Mouse (Mus musculus) CH12.LX (cell line): ENCODE data around the gene C130050O18Rik. TPM values are rescaled to one million over a fixed set of nuclear protein-coding genes. Genes with fewer than 3 reads are reported as not detected.

ENCODE experiments used
- DNase-seq: peaks from one replicate; pipeline ENCODE4 v3.0.0-alpha.2; 2013; ENCODE audit errors: extremely low read depth
- H3K27ac ChIP-seq: 2 replicates; pipeline ENCODE4 v1.5.1; 2012; ENCODE audit warnings: low read depth, mild to moderate bottlenecking, control low read depth, moderate library complexity; ENCODE audit not compliant: insufficient read depth
- H3K27me3 ChIP-seq: replicated peaks from 2 replicates; pipeline ENCODE3; 2012; ENCODE audit warnings: inconsistent platforms
- H3K36me3 ChIP-seq, 2 experiments: replicated peaks in 1 of 2; 2 replicates each; pipeline versions ENCODE3 to v1.6.1; 2012; ENCODE audit warnings: inconsistent platforms in 1 of 2, low read length in 1 of 2, mild to moderate bottlenecking in 1 of 2, mixed read lengths in 1 of 2, moderate library complexity in 1 of 2; ENCODE audit not compliant: control insufficient read depth in 1 of 2, insufficient read depth in 1 of 2
- H3K4me1 ChIP-seq, 2 experiments: 2 replicates each; pipeline ENCODE4 v1.6.1; 2012; ENCODE audit warnings: inconsistent platforms in 1 of 2, moderate library complexity in 1 of 2; ENCODE audit not compliant: insufficient read depth in 2 of 2, control insufficient read depth in 1 of 2
- H3K4me2 ChIP-seq: 2 replicates; pipeline ENCODE4 v1.6.1; 2012; ENCODE audit warnings: low read depth, mild to moderate bottlenecking, control low read depth; ENCODE audit not compliant: poor library complexity, insufficient read depth, severe bottlenecking
- H3K4me3 ChIP-seq, 3 experiments: fragments of 150-350 bp in 1 of 3; sonication (generic) in 1 of 3; replicated peaks in 1 of 3; 2 replicates each; pipeline versions ENCODE3 to v1.5.1; 2011 to 2012; ENCODE audit warnings: low read depth in 2 of 3, low read length in 2 of 3, mild to moderate bottlenecking in 2 of 3, moderate library complexity in 2 of 3, control low read depth in 1 of 3, improper control_type of control experiment in 1 of 3, inconsistent platforms in 1 of 3, mixed read lengths in 1 of 3; ENCODE audit not compliant: poor library complexity in 1 of 3
- H3K79me2 ChIP-seq: replicated peaks from 2 replicates; pipeline ENCODE4 v1.6.1; 2012; ENCODE audit warnings: mild to moderate bottlenecking, moderate library complexity; ENCODE audit not compliant: control insufficient read depth, poor library complexity, insufficient read depth, severe bottlenecking; ENCODE audit errors: extremely low read depth
- H3K9ac ChIP-seq: 2 replicates; pipeline ENCODE4 v1.6.1; 2012; ENCODE audit warnings: low read depth, mild to moderate bottlenecking, control low read depth, moderate library complexity; ENCODE audit not compliant: insufficient read depth
- H3K9me3 ChIP-seq: replicated peaks from 2 replicates; pipeline ENCODE3; 2012; ENCODE audit warnings: low read length, inconsistent platforms, mixed read lengths
- BHLHE40 ChIP-seq: IDR thresholded peaks from 2 replicates; pipeline ENCODE4 v1.6.1; 2011; ENCODE audit warnings: mild to moderate bottlenecking, low read depth, low read length, improper control_type of control experiment
- CHD1 ChIP-seq: IDR thresholded peaks from 2 replicates; pipeline ENCODE4 v1.6.1; 2012; ENCODE audit warnings: low read depth, low read length, improper control_type of control experiment, inconsistent platforms
- CHD2 ChIP-seq: IDR thresholded peaks from 2 replicates; pipeline ENCODE4 v1.6.1; 2011; ENCODE audit warnings: low read length, improper control_type of control experiment
- E2F4 ChIP-seq: IDR thresholded peaks from 2 replicates; pipeline ENCODE4 v1.6.1; 2011; ENCODE audit warnings: low read depth, low read length, improper control_type of control experiment; ENCODE audit not compliant: insufficient replicate concordance
- ELF1 ChIP-seq: IDR thresholded peaks from 2 replicates; pipeline ENCODE4 v1.6.1; 2014; ENCODE audit warnings: low read depth, mild to moderate bottlenecking, inconsistent platforms, low read length, improper control_type of control experiment
- EP300 ChIP-seq: IDR thresholded peaks from 2 replicates; pipeline ENCODE4 v1.6.1; 2011; ENCODE audit warnings: low read length, improper control_type of control experiment
- HCFC1 ChIP-seq: IDR thresholded peaks from 2 replicates; pipeline ENCODE4 v1.6.1; 2012; ENCODE audit warnings: low read depth, mild to moderate bottlenecking, inconsistent platforms, low read length, improper control_type of control experiment
- IRF4 ChIP-seq: IDR thresholded peaks from 2 replicates; pipeline ENCODE4 v1.6.1; 2014; ENCODE audit warnings: low read depth, mild to moderate bottlenecking, inconsistent platforms, low read length, improper control_type of control experiment
- JUN ChIP-seq: IDR thresholded peaks from 2 replicates; pipeline ENCODE4 v1.6.1; 2011; ENCODE audit warnings: low read depth, mild to moderate bottlenecking, low read length, improper control_type of control experiment, moderate library complexity; ENCODE audit not compliant: insufficient read depth
- KAT2A ChIP-seq: IDR thresholded peaks from 2 replicates; pipeline ENCODE4 v1.6.1; 2012; ENCODE audit warnings: low read length, improper control_type of control experiment, inconsistent platforms; ENCODE audit not compliant: insufficient replicate concordance
- MAFK ChIP-seq: IDR thresholded peaks from 2 replicates; pipeline ENCODE4 v1.6.1; 2011; ENCODE audit warnings: low read length, improper control_type of control experiment; ENCODE audit not compliant: insufficient replicate concordance
- MAZ ChIP-seq: IDR thresholded peaks from 2 replicates; pipeline ENCODE4 v1.6.1; 2012; ENCODE audit warnings: low read depth, mild to moderate bottlenecking, inconsistent platforms, low read length, improper control_type of control experiment, moderate library complexity
- MYC ChIP-seq: IDR thresholded peaks from 2 replicates; pipeline ENCODE4 v1.6.1; 2011; ENCODE audit warnings: low read depth, mild to moderate bottlenecking, improper control_type of control experiment, low read length
- NELFE ChIP-seq: IDR thresholded peaks from 2 replicates; pipeline ENCODE4 v1.6.1; 2011; ENCODE audit warnings: low read depth, low read length, improper control_type of control experiment
- RCOR1 ChIP-seq: conservative IDR thresholded peaks from 2 replicates; pipeline ENCODE4 v1.6.1; 2012; ENCODE audit warnings: low read depth, mild to moderate bottlenecking, inconsistent platforms, low read length, improper control_type of control experiment
- SMC3 ChIP-seq: IDR thresholded peaks from 2 replicates; pipeline ENCODE4 v1.6.1; 2011; ENCODE audit warnings: low read depth, low read length, improper control_type of control experiment
- TBP ChIP-seq: conservative IDR thresholded peaks from 2 replicates; pipeline ENCODE4 v1.6.1; 2011; ENCODE audit warnings: low read depth, low read length, improper control_type of control experiment
- TCF12 ChIP-seq: IDR thresholded peaks from 2 replicates; pipeline ENCODE4 v1.6.1; 2014; ENCODE audit warnings: low read depth, mild to moderate bottlenecking, inconsistent platforms, low read length, improper control_type of control experiment
- USF1 ChIP-seq: IDR thresholded peaks from 2 replicates; pipeline ENCODE4 v1.6.1; 2014; ENCODE audit warnings: low read depth, mild to moderate bottlenecking, inconsistent platforms, low read length, improper control_type of control experiment
- ZMIZ1 ChIP-seq: IDR thresholded peaks from 2 replicates; pipeline ENCODE4 v1.6.1; 2012; ENCODE audit warnings: low read depth, mild to moderate bottlenecking, inconsistent platforms, low read length, improper control_type of control experiment
- ZNF384 ChIP-seq: IDR thresholded peaks from 2 replicates; pipeline ENCODE4 v1.6.1; 2012; ENCODE audit warnings: low read depth, low read length, improper control_type of control experiment, inconsistent platforms
- dilution Hi-C: fragments of 300-500 bp; cut with MboI; formaldehyde crosslinking; loops from 2 replicates; pipeline ENCODE4 v1.14.3; 2020; ENCODE audit warnings: low sequenced_read_pairs; ENCODE audit not compliant: extremely low pct_unique_long_range_greater_than_20kb, extremely low pct_ligation_motif_present
- in situ Hi-C: fragments of 300-500 bp; cut with MboI; formaldehyde crosslinking; loops from 3 replicates; pipeline ENCODE4 v1.14.3; 2019; ENCODE audit warnings: low sequenced_read_pairs, low pct_ligation_motif_present, low pct_unique_long_range_greater_than_20kb, mixed read lengths
- polyA plus RNA-seq: library from polyadenylated mRNA; unstranded; fragments of >175 nt; gene quantifications from 2 replicates; pipeline ENCODE4 v1.2.1, GENCODE M21; 2012; ENCODE audit warnings: low read depth; ENCODE audit not compliant: insufficient read length
- total RNA-seq, 2 experiments: library from RNA; depleted of rRNA; stranded (reverse); fragments of 300-350 nt in 1 of 2; fragments of >200 nt in 1 of 2; gene quantifications; 2 replicates each; pipeline ENCODE4 v1.2.3; 2012 to 2014

C130050O18Rik gene
- total and polyA plus RNA-seq, 3 experiments, result 0.54 TPM; not detected in 2

GRCm38 (mm10) chr5:139377468-139378270 lies 27.4 kb upstream of the C130050O18Rik start, which contains the start of gene Gpr146:
Gpr146 (plus strand) TSS chr5:139377697.
- no peak within 1 kb of the TSS for H3K27ac ChIP-seq

GRCm38 (mm10) chr5:139378271-139378556 lies 26.9 kb upstream of the C130050O18Rik start:
- no peak overlapping the region for H3K9ac ChIP-seq
- H3K79me2 ChIP-seq, result no peaks in the 10 kb centered on the region
- H3K27me3 ChIP-seq, result no peaks in the 10 kb centered on the region
- no peaks in the 10 kb centered on the region for H3K9me3 ChIP-seq
- dilution Hi-C loops, result no loop called here
- peaks cover 0 to 32% of the 10 kb centered on the region in 2 experiments for H3K36me3 ChIP-seq
- peaks cover 0 to 18% of the 10 kb centered on the region in 2 experiments; a peak in 2 of 4 replicates for H3K4me1 ChIP-seq
- no peak for TF ChIP-seq EP300
- TF ChIP-seq HCFC1, result no peak
- no peak for TF ChIP-seq CHD1
- no peak for TF ChIP-seq E2F4
- TF ChIP-seq MAFK, result no peak
- no peak for TF ChIP-seq KAT2A
- TF ChIP-seq ZMIZ1, result no peak
- no peak for TF ChIP-seq TBP
- no peak for TF ChIP-seq ZNF384
- DNase-seq, result no peak
- in situ Hi-C loops, result no loop called here
- no peak overlapping the region for H3K4me2 ChIP-seq
- H3K27ac ChIP-seq, result no peak overlapping the region
- no peak overlapping the region for H3K4me3 ChIP-seq

More at GRCm38 (mm10) chr5:139377468-139378270, 27.4 kb upstream of the C130050O18Rik start, which contains the start of gene Gpr146:
- peaks cover 4 to 17% of the 10 kb centered on the region in 2 experiments for H3K4me1 ChIP-seq
- TF ChIP-seq RCOR1 (no peak), KAT2A (no peak), JUN (no peak), HCFC1 (no peak), MYC (no peak), MAZ (no peak), MAFK (no peak), CHD2 (no peak), USF1 (no peak), ZMIZ1 (no peak), E2F4 (no peak), TCF12 (no peak), CHD1 (no peak), ELF1 (no peak), SMC3 (no peak), IRF4 (no peak), NELFE (no peak), BHLHE40 (no peak)
- dilution Hi-C loops (no loop called here), in situ Hi-C loops (no loop called here)
- no peaks in the 10 kb centered on the region for H3K79me2 ChIP-seq
- H3K9me3 ChIP-seq, result no peaks in the 10 kb centered on the region
- no peaks in the 10 kb centered on the region for H3K27me3 ChIP-seq
- H3K4me3 ChIP-seq, result no peak within 1 kb of the TSS
- H3K36me3 ChIP-seq, result peaks cover 0 to 33% of the 10 kb centered on the region in 2 experiments
- DNase-seq, result no peak
- no peak within 1 kb of the TSS for H3K9ac ChIP-seq
- H3K4me2 ChIP-seq, result no peak within 1 kb of the TSS
